Mouse (Mus musculus) ovary, postnatal 36 days (tissue): Measurements from ENCODE around the gene Fmnl3.
A peak's percentile ranks its signal among the peaks of the same experiment; 100 is the strongest.

Experiments used
- DNase-seq: peaks from one replicate; pipeline ENCODE4 v3.0.0; 2022; ENCODE audit warnings: low spot score, mixed read lengths

Gene Fmnl3

GRCm38 (mm10) chr15:99343414-99344147 is 26.7 kb downstream of the Fmnl3 start:
- peak; percentile 25 for DNase-seq

GRCm38 (mm10) chr15:99342194-99342981 is 27.9 kb downstream of the Fmnl3 start:
- no peak for DNase-seq

GRCm38 (mm10) chr15:99341102-99341501 is 29.2 kb downstream of the Fmnl3 start:
- DNase-seq: no peak

- DNase-seq: no peak
Observed at GRCm38 (mm10) chr15:99339669-99340068, 30.6 kb downstream of the Fmnl3 start.

- DNase-seq: no peak
Observed at GRCm38 (mm10) chr15:99338916-99339315, 31.4 kb downstream of the Fmnl3 start.

GRCm38 (mm10) chr15:99335801-99336320 is 34.4 kb downstream of the Fmnl3 start:
- DNase-seq: no peak

GRCm38 (mm10) chr15:99334500-99334899 is 35.8 kb downstream of the Fmnl3 start:
- DNase-seq: no peak

- DNase-seq: no peak
Observed at GRCm38 (mm10) chr15:99333676-99334065, 36.6 kb downstream of the Fmnl3 start.

GRCm38 (mm10) chr15:99332921-99333675 is 37.2 kb downstream of the Fmnl3 start:
- peak; percentile 32 for DNase-seq

GRCm38 (mm10) chr15:99332111-99332510 is 38.2 kb downstream of the Fmnl3 start:
- DNase-seq: no peak

- DNase-seq: no peak
Observed at GRCm38 (mm10) chr15:99331341-99331740, 38.9 kb downstream of the Fmnl3 start.

- DNase-seq: no peak
Observed at GRCm38 (mm10) chr15:99330324-99330723, 40.0 kb downstream of the Fmnl3 start.

GRCm38 (mm10) chr15:99328011-99328410 is 42.3 kb downstream of the Fmnl3 start:
- no peak for DNase-seq

- no peak for DNase-seq
Observed at GRCm38 (mm10) chr15:99326959-99327358, 43.3 kb downstream of the Fmnl3 start.

GRCm38 (mm10) chr15:99326407-99326806 is 43.9 kb downstream of the Fmnl3 start:
- no peak for DNase-seq

- no peak for DNase-seq
Observed at GRCm38 (mm10) chr15:99325598-99325997, 44.7 kb downstream of the Fmnl3 start.

GRCm38 (mm10) chr15:99324151-99324550 is 46.1 kb downstream of the Fmnl3 start:
- DNase-seq: no peak

GRCm38 (mm10) chr15:99320978-99321377 is 49.3 kb downstream of the Fmnl3 start:
- no peak for DNase-seq

- no peak for DNase-seq
Observed at GRCm38 (mm10) chr15:99320168-99320674, 50.1 kb downstream of the Fmnl3 start.

GRCm38 (mm10) chr15:99319411-99319871 is 50.8 kb downstream of the Fmnl3 start:
- DNase-seq: no peak

GRCm38 (mm10) chr15:99318861-99319410 is 51.3 kb downstream of the Fmnl3 start:
- no peak for DNase-seq

GRCm38 (mm10) chr15:99318071-99318470 is 52.2 kb downstream of the Fmnl3 start:
- no peak for DNase-seq
